Mouse (Mus musculus): Measurements from ENCODE around the gene Mrpl18.
"Not testable (repeated sequence)": the region's sequence is repeated elsewhere in the genome, so short reads cannot be mapped to it uniquely, and the experiment has no call there.

Gene Mrpl18

DNA sequence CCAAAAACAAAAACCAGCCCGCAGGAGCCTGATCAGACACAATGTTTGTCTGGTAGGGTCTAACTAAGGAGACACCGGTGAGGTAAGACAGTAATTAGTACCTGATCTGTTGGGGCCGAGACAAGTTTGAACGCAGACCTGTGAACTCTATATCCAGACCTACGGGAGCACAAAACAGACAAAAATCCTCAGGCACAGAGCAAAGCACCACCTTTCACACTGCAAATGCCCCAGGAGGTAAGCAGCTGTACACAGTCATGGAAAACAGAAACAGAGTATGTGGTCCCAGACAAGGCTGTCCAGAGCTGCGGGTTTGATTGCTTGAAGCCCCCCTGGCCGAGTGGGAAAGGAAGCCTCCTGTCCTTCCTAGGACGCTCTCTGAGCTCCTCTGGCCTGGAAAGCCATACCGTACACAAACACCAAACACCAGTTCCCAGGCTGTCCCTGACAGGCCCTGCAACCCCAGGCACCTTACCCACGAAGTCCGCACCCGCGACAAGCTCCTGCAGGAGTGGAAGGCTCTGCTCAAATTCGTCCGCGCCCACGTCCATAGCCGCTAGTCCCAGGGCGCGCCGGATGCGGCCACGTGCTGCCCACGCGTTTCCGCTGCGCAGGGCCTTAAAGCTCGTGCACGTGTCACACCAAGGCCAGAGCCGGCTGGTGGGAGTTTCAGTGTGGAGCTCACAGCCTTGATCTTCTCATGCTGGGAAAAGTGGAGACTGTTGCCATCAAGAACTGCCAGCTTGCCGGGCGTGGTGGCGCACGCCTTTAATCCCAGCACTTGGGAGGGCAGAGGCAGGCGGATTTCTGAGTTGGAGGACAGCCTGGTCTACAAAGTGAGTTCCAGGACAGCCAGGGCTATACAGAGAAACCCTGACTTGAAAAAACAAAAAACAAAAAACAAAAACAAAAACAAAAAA lies 6.5 kb downstream of the Mrpl18 start, which contains the start of gene Pnldc1:
Pnldc1 (minus strand) TSS at position 870 of the 920 bp plus-strand sequence.
- no peak for DNase-seq

- no peak for DNase-seq
These were observed 9.7 kb downstream of the Mrpl18 start for GRCm38 (mm10) chr17:12906436-12906835.

DNA sequence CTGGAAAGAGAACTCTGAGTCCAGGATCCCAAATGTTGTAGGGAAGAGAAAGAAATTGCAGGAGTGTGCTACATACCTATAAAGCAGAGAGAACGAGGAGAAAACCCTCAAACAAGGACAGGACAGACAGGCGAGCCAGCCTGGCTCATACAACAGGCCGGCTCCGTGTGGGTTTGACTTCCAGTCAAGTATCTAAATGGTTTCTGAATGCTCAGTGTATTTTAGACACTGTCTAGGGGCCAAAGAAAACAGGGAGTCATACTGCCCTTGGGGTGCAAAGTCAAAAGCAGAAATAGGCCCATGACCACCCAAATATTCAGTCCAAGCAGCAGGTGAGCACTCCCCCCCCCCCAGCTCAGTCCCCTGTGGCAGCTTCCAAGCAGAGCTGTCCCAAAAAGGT lies 10.3 kb downstream of the Mrpl18 start:
- no peak for DNase-seq

DNA sequence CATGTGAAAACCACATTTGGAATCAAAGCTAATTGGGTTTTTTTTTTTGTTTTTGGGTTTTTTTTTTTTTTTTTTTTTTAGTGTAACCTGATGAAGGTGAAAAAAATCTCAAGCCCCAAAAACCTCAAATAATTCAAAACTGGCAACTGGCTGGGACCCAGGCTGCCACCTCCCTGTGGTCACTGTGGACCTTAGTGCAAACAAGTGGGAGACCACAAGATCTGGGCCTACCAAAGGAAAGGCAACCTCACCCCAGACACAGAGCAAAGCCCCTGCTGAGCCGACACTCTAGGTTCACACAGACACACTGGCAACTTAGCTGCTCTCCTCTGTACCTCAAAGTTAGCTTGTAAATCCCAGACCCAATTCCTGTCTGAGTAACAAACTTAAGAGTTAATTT lies 11.8 kb downstream of the Mrpl18 start:
- no peak for DNase-seq

DNA sequence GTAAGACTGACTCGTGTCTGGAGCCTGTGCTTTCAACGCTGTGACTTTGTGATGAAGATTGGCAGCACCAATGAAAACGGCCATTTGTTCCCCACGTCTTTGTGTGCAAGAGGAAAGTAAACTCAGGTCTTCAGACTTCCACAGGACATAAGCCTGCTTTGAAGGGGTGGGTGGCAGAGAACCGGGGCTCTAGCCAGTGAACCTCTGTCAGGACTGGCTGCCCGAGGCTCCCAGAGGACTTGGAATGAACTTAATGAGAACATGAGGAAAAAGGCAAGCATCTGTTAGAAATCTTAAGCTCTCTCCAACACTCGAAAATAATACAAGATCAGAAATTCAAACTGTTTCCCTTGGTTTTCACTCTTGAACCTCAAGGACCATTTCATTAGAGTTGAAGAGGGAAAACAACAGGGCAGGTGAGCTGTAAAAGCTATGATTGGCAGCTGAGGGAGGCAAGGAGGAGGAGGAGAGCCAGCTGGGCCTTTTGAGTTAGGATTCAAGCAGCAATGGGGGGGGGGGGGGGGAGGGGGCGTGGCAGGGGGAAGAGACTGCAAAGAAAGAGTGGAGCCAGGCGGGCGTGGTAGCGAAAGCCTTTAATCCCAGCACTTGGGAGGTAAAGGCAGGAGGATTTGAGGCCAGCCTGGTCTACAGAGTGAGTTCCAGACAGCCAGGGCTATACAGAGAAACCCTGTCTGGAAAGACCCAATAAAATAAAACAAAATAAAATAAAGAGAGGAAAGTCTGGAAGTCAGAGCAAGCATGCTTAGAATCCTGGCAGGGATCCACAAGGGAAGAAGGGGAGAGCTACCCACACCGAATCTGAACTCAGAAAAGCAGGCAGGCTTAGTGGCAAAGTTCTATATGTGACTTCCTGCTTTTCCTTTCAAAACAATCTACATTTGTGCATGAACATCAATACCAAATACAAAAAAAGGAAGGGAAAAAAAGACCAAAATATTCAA lies 12.5 kb downstream of the Mrpl18 start:
- no peak for DNase-seq

DNA sequence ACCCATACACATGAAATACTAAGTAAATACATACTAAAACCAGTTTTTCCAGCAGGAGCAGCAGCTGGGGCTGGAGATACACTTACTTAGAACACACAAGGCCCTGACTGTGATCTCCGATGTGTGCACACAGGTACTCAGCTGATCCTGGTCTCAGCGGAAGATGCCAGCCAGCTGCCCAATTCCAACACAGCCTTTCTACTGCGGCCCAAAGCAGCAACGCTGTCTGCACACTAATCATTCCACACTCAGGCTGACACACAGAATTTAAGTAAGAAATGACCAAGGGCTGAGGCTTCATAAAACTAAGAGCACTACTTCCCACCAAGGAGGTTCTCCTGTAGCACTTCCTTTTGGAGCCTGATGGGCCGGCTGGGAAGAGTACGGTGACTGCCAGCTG lies 13.9 kb downstream of the Mrpl18 start:
- no peak for DNase-seq

DNA sequence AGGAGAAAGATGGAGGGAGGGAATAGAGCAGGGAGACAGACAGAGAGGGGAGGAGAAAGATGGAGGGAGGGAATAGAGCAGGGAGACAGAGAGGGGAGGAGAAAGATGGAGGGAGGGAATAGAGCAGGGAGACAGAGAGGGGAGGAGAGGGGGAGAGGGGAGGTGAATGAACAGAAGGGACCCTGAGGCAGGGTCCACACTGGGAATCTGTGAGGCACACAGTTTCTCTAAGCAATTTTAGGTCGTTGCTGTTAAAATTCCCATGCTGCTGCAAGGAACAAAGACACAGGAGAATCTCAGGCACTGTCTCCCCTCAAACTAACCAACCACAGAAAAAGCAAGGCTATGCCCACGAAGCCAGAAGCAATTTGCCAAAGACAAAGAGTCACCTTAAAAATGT lies 17.5 kb downstream of the Mrpl18 start:
- not testable (repeated sequence) for DNase-seq

GRCm38 (mm10) chr17:12897674-12898073 lies 18.5 kb downstream of the Mrpl18 start:
- no peak for DNase-seq

DNA sequence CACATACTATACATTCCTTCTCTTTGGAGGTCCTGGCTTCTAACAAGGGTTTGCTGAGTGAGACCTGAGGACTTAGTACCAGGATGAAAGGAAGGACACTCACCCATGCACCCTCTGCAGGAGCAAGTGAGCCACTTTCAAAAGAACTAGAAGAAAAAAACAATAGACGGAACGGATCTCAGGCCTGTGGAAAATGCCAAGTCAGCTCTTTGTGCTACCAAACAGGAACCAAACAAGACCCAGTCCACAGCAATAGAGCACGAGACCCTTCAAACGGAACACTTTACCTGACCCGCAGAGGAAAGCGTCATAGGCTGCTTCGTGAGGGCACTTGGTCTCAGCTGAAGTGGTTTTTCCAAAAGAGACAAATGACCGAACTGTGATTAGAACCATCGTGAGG lies 24.1 kb downstream of the Mrpl18 start:
- DNase-seq, result no peak

DNA sequence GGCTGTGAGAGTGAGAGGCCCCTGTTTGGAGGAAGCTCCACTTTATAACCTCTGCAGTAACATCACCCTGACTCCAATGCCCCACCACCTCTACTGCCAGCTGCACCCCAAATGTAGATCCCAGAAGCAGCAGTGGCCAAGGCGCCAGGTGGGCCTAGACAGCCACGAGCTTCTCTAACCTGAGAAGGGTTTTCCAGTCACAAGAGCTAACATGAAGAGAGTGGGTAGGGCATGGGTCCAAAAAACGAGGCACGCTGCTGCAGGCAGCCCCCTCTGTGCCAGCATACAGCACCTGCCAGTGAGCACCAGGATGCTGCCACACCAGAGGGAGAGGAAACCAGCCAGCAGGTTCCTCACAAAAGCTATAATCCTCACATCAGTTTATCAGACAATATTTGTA lies 25.1 kb downstream of the Mrpl18 start:
- DNase-seq, result no peak

GRCm38 (mm10) chr17:12887021-12887775 lies 28.9 kb downstream of the Mrpl18 start:
- no peak for DNase-seq

DNA sequence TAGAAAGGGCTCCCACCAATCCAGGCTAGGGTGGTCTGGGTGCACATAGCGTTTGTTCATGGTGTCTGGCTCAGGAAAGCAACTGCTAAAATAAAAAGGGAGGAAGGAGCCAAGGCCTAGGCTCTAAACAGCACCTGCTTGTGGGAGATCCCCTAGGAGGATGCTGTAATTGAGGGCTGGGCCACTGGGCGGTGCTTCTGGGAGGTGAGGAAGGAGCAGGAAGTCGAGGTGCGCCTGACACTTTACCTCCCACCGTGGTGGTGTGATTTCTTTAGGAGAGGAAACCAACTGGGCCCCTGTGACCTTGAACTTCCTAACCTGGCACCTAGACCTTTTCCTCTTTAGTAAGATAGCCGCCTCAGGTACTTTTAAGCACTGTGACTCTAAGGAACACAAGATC lies 29.5 kb downstream of the Mrpl18 start:
- DNase-seq, result no peak

DNA sequence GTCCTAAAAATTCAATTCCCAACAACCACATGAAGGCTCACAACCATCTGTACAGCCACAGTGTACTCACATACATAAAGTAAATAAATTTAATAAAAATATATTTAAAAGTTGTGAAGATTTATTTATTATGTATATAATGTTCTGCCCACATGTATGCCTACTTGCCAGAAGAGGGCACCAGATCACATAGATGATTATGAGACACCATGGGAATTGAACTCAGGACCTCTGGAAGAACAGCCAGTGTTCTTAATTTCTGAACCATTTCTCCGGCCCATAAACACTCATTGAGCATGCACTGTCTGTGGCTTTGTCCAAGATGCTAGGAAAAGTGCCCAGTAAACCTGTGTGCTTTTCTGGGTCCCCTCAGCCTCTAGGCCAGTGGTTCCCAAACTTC lies 34.9 kb downstream of the Mrpl18 start:
- no peak for DNase-seq

GRCm38 (mm10) chr17:12880178-12880577 lies 36.0 kb downstream of the Mrpl18 start:
- DNase-seq, result peak; percentile 79

- DNase-seq, result no peak
These were observed 40.4 kb downstream of the Mrpl18 start, which contains the start of gene Mrgprh for GRCm38 (mm10) chr17:12875734-12876133. Gene Mrgprh, plus strand, starts transcription at chr17:12876034.

GRCm38 (mm10) chr17:12872275-12873028 lies 43.7 kb downstream of the Mrpl18 start:
- no peak for DNase-seq

DNA sequence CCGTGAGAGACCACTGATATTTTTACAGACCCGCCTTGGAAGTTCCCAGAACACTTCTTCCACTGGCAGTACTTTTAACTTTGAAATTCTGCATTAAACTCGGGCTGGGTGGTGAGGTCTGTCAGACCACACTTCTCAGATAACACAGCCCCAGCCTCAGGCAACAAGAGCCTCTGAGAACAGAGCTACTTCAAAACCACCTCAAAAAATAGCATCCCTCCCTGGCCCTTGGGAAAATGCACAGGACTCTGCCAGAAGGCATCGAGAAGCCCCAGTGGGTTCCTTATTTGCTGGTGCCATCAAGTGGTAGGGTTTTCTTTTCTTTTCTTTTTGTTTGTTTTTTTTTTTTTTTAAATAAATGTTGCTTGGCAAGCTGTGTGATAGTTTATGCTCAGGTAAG lies 47.5 kb downstream of the Mrpl18 start:
- DNase-seq, result no peak

DNA sequence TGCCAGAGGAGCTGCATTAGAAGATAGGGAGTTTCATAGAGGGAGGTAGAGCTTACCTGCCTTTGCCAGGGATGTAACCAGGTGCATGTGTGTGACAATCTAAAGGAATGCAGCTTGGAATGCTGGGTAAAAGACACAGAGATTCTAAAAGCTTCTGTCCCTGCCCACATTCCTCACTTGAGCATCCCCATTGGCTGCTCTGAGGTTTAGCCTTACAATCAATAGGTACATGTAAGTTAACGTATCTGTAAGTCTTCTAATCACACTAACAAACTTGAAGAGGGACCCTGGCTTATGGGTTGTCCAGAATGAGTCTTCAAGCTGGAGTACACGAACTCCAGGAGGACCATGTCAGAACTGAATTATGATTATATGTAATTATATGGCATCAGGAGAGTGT lies 48.1 kb downstream of the Mrpl18 start, which contains the start of gene Mas1:
Mas1 (minus strand) TSS at position 101 of the 400 bp plus-strand sequence.
- DNase-seq, result no peak

DNA sequence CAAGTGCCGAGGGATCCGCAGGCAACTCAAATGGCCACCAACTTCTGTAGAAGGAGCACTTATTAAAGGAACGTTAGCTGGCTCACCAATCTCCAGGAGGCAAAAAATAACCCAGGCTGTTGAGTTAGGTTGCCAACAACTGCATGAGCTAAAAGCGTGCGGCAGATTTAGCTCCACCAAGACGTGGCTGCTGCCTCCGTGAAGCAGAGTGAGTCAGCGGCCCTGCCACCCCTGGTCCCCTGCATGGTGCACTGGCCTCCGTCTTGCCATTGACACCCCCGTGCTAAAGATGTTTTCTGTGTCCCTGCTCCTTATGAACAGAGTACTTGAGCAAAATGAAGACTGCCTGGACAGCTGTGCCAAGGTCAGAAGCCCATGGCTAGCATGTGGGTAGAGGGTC lies 49.3 kb downstream of the Mrpl18 start:
- DNase-seq, result no peak

GRCm38 (mm10) chr17:12865407-12865806 lies 50.7 kb downstream of the Mrpl18 start:
- no peak for DNase-seq

- DNase-seq, result no peak
These were observed 52.0 kb downstream of the Mrpl18 start for GRCm38 (mm10) chr17:12864111-12864510.

Measured in kidney, adult 11 months (tissue).